Mouse (Mus musculus): ENCODE measurements around the gene Atg7. TPM values are rescaled to one million over a fixed set of nuclear protein-coding genes. Genes with fewer than 3 reads are reported as not detected.

The Atg7 gene
- total and polyA plus RNA-seq, 2 experiments = 18.8 to 31.7 TPM

- TF ChIP-seq POLR2A (IDR thresholded peaks at IDR 0.05; ENCODE audit: extremely low read depth, insufficient read depth, low read length) (no peak), CTCF (IDR thresholded peaks at IDR 0.05; ENCODE audit: low read depth, low read length) (no peak)
- no peaks in the 10 kb centered on the region for H3K27me3 ChIP-seq (ENCODE audit: control insufficient read depth, insufficient read depth, low read length)
- no peak overlapping the region; the same call in 1 of the 2 replicates for H3K27ac ChIP-seq (replicated peaks; ENCODE audit: insufficient read depth, low read depth, low read length)
- H3K36me3 ChIP-seq (ENCODE audit: control insufficient read depth, insufficient read depth, low read length) = no peaks in the 10 kb centered on the region
- H3K4me1 ChIP-seq (ENCODE audit: control insufficient read depth, insufficient read depth, low read length) = peaks cover 52% of the 10 kb centered on the region
- 69% methylated on average over 4 of the region's 4 CpGs for WGBS
- no peak overlapping the region for H3K9ac ChIP-seq (ENCODE audit: low read depth, low read length)
- peaks cover 60% of the 10 kb centered on the region for H3K79me2 ChIP-seq (ENCODE audit: control insufficient read depth, insufficient read depth, low read length)
- H3K4me3 ChIP-seq (ENCODE audit: insufficient read depth, low read depth, low read length) = no peak overlapping the region
- DNase-seq (ENCODE audit: extremely low read depth, low read depth, low spot score) = no peak
Observed at GRCm38 (mm10) chr6:114880798-114881197, 237.9 kb downstream of the Atg7 start.

- 82% methylated on average over 5 of the region's 5 CpGs for WGBS
- DNase-seq (ENCODE audit: extremely low read depth, low read depth, low spot score) = no peak
- Histone ChIP-seq H3K4me1 (ENCODE audit: control insufficient read depth, insufficient read depth, low read length) (peaks cover 44% of the 10 kb centered on the region), H3K4me3 (ENCODE audit: insufficient read depth, low read depth, low read length) (no peak overlapping the region), H3K9ac (ENCODE audit: low read depth, low read length) (no peak overlapping the region), H3K36me3 (ENCODE audit: control insufficient read depth, insufficient read depth, low read length) (no peaks in the 10 kb centered on the region), H3K27me3 (ENCODE audit: control insufficient read depth, insufficient read depth, low read length) (no peaks in the 10 kb centered on the region), H3K27ac (replicated peaks; ENCODE audit: insufficient read depth, low read depth, low read length) (no peak overlapping the region; the same call in 1 of the 2 replicates), H3K79me2 (ENCODE audit: control insufficient read depth, insufficient read depth, low read length) (peaks cover 71% of the 10 kb centered on the region)
- TF ChIP-seq POLR2A (IDR thresholded peaks at IDR 0.05; ENCODE audit: extremely low read depth, insufficient read depth, low read length) (no peak), CTCF (IDR thresholded peaks at IDR 0.05; ENCODE audit: low read depth, low read length) (no peak)
Observed at GRCm38 (mm10) chr6:114882212-114882611, 239.3 kb downstream of the Atg7 start.

- DNase-seq (ENCODE audit: extremely low read depth, low read depth, low spot score) = no peak
- Histone ChIP-seq H3K4me1 (ENCODE audit: control insufficient read depth, insufficient read depth, low read length) (peaks cover 42% of the 10 kb centered on the region), H3K79me2 (ENCODE audit: control insufficient read depth, insufficient read depth, low read length) (peaks cover 72% of the 10 kb centered on the region), H3K36me3 (ENCODE audit: control insufficient read depth, insufficient read depth, low read length) (no peaks in the 10 kb centered on the region; the same call in 1 of the 2 replicates), H3K27me3 (ENCODE audit: control insufficient read depth, insufficient read depth, low read length) (no peaks in the 10 kb centered on the region), H3K27ac (replicated peaks; ENCODE audit: insufficient read depth, low read depth, low read length) (peak overlapping the region; percentile 64), H3K4me3 (ENCODE audit: insufficient read depth, low read depth, low read length) (no peak overlapping the region), H3K9ac (ENCODE audit: low read depth, low read length) (no peak overlapping the region; the same call in 1 of the 2 replicates)
- no peak for TF ChIP-seq CTCF (IDR thresholded peaks at IDR 0.05; ENCODE audit: low read depth, low read length)
- no peak for TF ChIP-seq POLR2A (IDR thresholded peaks at IDR 0.05; ENCODE audit: extremely low read depth, insufficient read depth, low read length)
- 69% methylated on average over 7 of the region's 7 CpGs for WGBS
Observed at GRCm38 (mm10) chr6:114882675-114883074, 239.8 kb downstream of the Atg7 start.

GRCm38 (mm10) chr6:114883261-114883740 lies 240.4 kb downstream of the Atg7 start:
- H3K79me2 ChIP-seq (ENCODE audit: control insufficient read depth, insufficient read depth, low read length) = peaks cover 73% of the 10 kb centered on the region
- H3K27ac ChIP-seq (replicated peaks; ENCODE audit: insufficient read depth, low read depth, low read length) = peak overlapping the region; percentile 64
- 20% methylated on average over 9 of the region's 9 CpGs for WGBS
- no peaks in the 10 kb centered on the region; the same call in 1 of the 2 replicates for H3K36me3 ChIP-seq (ENCODE audit: control insufficient read depth, insufficient read depth, low read length)
- no peak overlapping the region for H3K4me3 ChIP-seq (ENCODE audit: insufficient read depth, low read depth, low read length)
- TF ChIP-seq POLR2A (IDR thresholded peaks at IDR 0.05; ENCODE audit: extremely low read depth, insufficient read depth, low read length) (no peak), CTCF (IDR thresholded peaks at IDR 0.05; ENCODE audit: low read depth, low read length) (no peak)
- peak; percentile 54 for DNase-seq (ENCODE audit: extremely low read depth, low read depth, low spot score)
- peaks cover 41% of the 10 kb centered on the region for H3K4me1 ChIP-seq (ENCODE audit: control insufficient read depth, insufficient read depth, low read length)
- no peak overlapping the region; the same call in 1 of the 2 replicates for H3K9ac ChIP-seq (ENCODE audit: low read depth, low read length)
- H3K27me3 ChIP-seq (ENCODE audit: control insufficient read depth, insufficient read depth, low read length) = no peaks in the 10 kb centered on the region

- 95% methylated on average over 5 of the region's 5 CpGs for WGBS
Observed at GRCm38 (mm10) chr6:114885129-114885528, 242.2 kb downstream of the Atg7 start.

GRCm38 (mm10) chr6:114886012-114886411 lies 243.1 kb downstream of the Atg7 start:
- Histone ChIP-seq H3K9ac (ENCODE audit: low read depth, low read length) (no peak overlapping the region), H3K36me3 (ENCODE audit: control insufficient read depth, insufficient read depth, low read length) (no peaks in the 10 kb centered on the region; the same call in 1 of the 2 replicates), H3K27ac (replicated peaks; ENCODE audit: insufficient read depth, low read depth, low read length) (no peak overlapping the region; the same call in 1 of the 2 replicates), H3K4me3 (ENCODE audit: insufficient read depth, low read depth, low read length) (no peak overlapping the region), H3K27me3 (ENCODE audit: control insufficient read depth, insufficient read depth, low read length) (no peaks in the 10 kb centered on the region), H3K79me2 (ENCODE audit: control insufficient read depth, insufficient read depth, low read length) (peaks cover 69% of the 10 kb centered on the region), H3K4me1 (ENCODE audit: control insufficient read depth, insufficient read depth, low read length) (peaks cover 32% of the 10 kb centered on the region)
- DNase-seq (ENCODE audit: extremely low read depth, low read depth, low spot score) = no peak
- TF ChIP-seq CTCF (IDR thresholded peaks at IDR 0.05; ENCODE audit: low read depth, low read length) (no peak), POLR2A (IDR thresholded peaks at IDR 0.05; ENCODE audit: extremely low read depth, insufficient read depth, low read length) (no peak)
- WGBS = 74% methylated on average over 6 of the region's 6 CpGs

More at GRCm38 (mm10) chr6:114885129-114885528, 242.2 kb downstream of the Atg7 start:
- Histone ChIP-seq H3K36me3 (ENCODE audit: control insufficient read depth, insufficient read depth, low read length) (no peaks in the 10 kb centered on the region; the same call in 1 of the 2 replicates), H3K27ac (replicated peaks; ENCODE audit: insufficient read depth, low read depth, low read length) (no peak overlapping the region), H3K79me2 (ENCODE audit: control insufficient read depth, insufficient read depth, low read length) (peaks cover 77% of the 10 kb centered on the region), H3K4me1 (ENCODE audit: control insufficient read depth, insufficient read depth, low read length) (peaks cover 40% of the 10 kb centered on the region), H3K4me3 (ENCODE audit: insufficient read depth, low read depth, low read length) (no peak overlapping the region), H3K9ac (ENCODE audit: low read depth, low read length) (no peak overlapping the region), H3K27me3 (ENCODE audit: control insufficient read depth, insufficient read depth, low read length) (no peaks in the 10 kb centered on the region)
- no peak for DNase-seq (ENCODE audit: extremely low read depth, low read depth, low spot score)
- TF ChIP-seq CTCF (IDR thresholded peaks at IDR 0.05; ENCODE audit: low read depth, low read length) = no peak
- TF ChIP-seq POLR2A (IDR thresholded peaks at IDR 0.05; ENCODE audit: extremely low read depth, insufficient read depth, low read length) = no peak
